Mouse (Mus musculus): ENCODE data around the gene Trim10.

Gene Trim10

DNA sequence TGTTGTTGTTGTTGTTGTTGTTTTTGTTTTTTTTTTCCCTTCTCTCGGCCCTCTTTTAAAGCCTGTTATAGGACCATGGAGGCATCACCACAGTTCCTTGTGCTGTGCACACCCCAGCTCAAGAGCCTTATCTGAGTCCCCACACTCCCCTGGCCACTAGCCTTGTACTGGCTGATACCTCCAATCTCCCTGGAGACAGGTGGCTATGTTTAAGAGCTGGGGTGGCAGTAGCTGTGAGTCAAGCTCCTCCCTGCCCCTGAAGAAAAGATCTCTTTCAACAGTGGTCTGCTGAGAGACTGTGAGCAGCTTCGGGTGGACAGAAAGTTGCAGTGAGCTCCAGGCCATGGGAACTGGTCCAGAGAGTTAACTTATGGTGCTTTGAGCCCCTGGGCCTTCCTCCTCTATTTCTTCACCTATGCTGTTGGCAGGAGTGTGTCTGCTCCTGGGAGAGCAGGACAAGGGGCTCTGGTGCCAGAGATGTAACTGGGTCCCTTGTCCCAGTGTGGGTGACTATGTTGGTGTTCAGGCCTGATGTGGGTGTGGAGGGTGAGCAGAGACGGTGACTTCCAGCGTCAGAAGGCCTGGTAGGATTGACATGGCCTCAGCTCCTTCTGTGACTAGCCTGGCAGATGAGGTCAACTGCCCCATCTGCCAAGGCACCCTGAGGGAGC, at the start of gene Trim10:
Gene Trim10, plus strand, starts transcription at position 291 of the 671 bp plus-strand sequence.
- no peak for DNase-seq (ENCODE audit: low spot score in 2 of 2)

DNA sequence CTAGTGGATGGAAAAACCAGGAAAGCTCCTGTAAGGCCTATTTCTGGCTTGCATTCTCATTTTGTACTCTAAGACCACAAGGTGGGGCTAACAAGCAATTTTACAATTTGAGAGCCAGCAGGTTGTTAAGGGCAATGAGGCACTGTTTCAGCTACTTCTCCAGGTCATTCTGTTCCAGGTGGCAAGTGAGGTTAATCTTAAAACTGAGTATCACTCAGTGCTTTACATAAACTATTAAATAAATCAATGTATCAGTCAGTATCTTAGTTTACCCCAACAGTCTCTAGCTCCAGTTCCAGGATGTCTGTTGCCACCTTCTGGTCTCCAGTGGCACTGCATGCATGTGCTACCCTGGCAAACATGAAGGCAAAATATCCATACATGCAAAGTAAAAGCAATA, 45.4 kb upstream of the Trim10 start:
- peak; percentile 40 to 56 for DNase-seq (ENCODE audit: low spot score in 2 of 2)

DNA sequence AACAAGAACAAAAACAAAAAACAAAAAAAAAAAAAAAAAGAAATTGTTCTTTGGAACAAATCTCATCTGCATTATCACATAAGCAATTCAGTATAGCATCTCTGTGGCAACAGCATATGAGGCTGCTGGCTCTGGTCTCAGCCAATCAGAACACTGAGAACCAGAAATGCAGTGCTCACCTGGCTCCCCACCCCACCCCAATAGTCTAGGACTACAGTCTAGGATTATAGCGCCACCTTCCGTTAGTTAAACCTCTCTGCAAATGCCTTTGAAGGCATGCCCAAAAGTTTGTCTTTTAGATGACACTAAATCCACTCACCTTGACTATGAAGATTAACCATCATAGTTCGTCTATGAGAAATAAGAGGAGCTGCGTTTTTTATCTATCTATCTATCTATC, 43.8 kb upstream of the Trim10 start:
- DNase-seq (ENCODE audit: low spot score in 2 of 2): peak; percentile 20 to 53

DNA sequence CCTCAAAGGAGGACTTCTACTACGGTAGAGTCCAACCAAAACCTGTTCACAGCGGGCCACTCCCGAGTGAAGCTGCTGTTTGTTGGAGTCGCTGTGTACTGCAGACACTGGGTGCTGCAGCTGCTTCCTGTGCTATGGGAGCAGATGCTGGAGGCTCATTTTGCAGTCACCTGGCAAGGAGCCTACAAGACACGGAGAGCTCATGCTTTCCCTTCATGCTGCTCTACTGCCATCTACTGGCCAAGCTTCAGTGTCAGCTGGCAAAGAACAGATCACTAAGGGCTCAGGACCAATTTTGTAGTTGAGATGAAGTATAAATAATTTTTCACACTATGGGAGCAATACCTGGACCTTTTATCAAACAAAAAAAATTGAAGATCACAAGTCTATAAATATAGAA, 43.4 kb upstream of the Trim10 start:
- DNase-seq (ENCODE audit: low spot score in 2 of 2): peak; percentile 62 to 77

DNA sequence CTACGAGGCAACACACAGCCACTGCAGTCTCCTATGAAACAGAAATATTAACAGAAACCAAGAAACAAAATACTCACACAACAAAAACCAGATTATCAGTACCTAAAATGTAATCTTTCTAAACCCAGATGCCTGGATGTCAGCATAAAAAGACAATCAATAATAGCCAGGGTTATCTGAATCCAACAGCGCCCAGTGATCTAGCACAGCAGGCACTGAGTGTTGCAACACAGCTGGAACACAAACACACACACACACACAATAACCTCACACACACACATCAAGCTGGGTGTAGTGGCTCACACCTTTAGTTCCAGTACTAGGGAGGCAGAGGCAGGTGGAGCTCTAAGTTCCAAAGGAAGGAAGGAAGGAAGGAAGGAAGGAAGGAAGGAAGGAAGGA, 40.9 kb upstream of the Trim10 start:
- DNase-seq (ENCODE audit: low spot score in 2 of 2): no peak

DNA sequence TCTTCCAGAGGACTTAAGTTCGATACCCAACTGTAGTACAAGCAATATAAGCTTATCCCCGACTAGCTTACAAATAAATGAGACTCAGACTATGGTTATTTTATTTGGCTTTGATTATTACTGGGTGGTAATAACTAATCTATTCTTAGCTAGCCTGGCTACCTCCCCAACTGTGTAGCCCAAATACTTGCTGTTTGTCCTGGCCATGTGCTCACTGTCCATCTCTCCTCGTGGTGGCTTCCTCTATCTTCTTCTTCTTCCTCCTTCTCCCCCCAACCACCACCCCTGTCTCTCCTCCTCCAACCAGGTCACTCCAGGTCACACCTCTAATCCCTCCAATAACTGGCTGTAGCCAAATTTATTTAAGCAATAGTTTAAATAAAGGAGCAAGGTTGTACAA, 38.9 kb upstream of the Trim10 start:
- no peak for DNase-seq (ENCODE audit: low spot score in 2 of 2)

DNA sequence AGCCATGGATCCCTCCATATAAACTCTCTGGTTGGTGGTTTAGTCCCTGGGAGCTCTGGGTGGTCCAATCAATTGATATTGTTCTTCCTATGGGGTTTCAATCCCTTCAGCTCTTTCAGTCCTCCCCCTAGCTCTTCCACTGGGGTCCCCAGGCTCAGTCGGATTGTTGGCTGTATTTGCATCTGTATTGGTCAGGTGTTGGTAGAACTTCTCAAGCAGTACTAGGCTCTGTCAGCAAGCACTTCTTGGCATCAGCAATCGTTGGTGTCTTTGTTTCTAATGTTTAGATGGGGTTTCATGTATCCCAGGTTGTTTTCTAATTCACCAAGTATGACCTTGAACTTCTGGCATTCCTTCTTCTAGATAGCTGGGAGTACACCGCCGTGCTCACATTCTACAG, 36.7 kb upstream of the Trim10 start:
- DNase-seq (ENCODE audit: low spot score in 2 of 2): no peak

DNA sequence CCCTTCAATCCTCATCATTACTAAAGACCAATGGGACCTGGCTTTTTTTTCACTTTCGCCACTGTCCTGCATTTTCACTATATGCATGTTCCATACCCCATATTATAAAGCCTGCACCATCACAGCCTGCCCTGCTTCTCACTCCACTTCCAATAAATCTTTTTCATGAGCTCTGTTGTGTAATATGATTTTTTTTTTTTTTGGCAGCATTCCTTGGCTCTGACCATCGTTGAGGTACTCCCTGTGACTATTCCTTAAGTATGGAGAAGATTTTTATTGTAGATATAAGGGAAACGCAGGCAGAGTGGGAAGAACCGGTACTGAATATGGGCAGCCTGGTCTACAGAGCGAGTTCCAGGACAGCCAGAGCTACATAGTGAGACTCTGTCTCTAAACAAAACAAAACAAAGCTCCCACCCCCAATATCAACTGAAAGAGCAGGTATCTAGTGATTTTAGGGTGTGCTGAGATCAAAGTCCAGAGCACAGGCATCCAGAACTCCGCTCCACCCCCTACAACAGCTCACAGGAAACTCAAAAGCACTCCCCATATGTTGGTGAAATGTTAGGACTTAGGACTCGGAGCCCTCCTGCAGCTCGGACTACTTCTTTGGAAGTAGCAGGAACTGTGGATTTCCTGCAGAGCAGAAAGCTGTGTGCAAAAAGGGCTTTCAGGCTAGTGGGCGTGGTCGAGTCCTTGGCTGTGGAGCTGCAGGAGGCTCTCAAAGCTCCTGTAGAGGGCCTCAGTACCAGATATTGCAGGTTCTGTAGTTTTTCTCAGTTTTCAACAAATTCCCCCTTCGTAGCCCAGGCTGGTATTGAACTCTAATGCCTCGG, 33.6 kb upstream of the Trim10 start:
- DNase-seq (ENCODE audit: low spot score in 2 of 2): peak; percentile 33 to 60

DNA sequence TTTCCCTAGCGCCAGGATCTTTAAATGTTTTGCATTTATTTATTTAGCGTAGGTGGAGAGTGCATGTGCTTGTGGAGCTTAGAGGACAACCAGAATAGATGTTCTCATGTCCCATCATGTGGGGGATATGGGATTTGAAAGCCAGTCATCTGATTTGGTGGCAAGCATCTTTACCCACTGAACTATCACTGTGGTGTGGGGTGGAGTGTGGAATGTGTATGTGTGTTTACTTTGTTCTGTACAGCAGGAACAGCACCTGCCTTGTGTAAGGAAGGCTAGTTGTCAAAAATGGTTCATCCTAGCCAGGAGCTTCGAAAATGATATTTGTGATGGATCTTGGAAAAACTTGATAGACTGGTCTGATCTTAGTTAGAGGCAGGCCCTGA, 33.0 kb upstream of the Trim10 start:
- DNase-seq (ENCODE audit: low spot score in 2 of 2): peak in 1 of 2 experiments; percentile 7

DNA sequence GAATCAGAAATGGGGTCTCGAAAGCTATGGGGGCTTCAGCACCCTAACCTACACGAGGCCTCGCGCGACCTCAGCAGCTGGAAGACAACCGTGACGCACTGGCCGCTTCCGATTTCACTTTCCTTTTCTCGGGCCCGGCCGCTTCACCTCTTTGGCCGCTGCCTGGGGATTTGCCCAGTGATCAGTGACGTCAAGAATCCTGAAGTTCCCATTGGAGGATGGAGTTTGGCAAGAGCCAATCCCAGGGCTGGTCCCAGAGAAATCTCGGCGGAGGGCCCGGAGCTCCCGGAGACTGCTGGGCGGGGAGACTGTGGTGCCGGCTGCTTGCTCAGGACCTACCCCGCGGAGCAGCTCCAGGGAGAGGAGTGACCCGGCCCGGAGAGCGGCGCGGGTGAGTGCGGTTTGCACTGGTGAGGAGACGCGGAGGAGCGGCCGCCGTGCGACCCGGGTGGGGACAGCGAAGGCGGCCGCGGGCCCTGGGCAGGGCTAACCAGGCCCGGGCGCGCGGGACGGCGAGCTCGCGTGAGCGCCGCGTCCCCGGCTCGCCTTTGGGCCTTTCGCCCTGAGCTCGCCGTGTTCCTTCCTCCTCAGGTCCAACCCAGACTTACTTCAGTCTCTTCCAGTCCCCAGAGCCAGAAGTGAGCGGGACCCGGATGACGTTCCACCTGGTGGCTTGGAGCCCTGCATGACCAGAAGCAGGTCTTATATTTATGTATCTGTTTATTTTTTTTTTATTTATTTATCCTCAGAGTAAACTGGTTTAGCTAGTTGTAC, 32.3 kb upstream of the Trim10 start, which contains the start of gene Trim26:
Gene Trim26, plus strand, starts transcription at position 261 of the 774 bp plus-strand sequence.
- DNase-seq (ENCODE audit: low spot score in 2 of 2): peak; percentile 99

DNA sequence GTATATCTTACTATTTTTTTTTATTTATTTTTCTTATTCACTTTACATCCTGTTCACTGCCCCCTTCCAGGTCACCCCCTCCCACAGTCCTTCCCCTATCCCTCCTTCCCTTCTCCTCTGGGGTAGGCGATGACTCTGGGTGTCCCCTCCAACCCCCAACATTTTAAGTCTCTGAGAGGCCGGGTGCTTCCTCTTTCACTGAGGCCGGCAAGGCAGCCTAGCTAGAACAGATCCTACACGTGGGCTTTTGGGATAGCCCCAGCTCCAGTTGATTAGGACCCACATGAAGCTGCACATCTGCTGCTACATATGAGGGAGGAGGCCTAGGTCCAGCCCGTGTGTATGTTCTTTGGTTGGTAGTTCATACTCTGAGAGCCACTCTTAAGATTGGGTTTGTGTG, 30.4 kb upstream of the Trim10 start:
- DNase-seq (ENCODE audit: low spot score in 2 of 2): no peak

DNA sequence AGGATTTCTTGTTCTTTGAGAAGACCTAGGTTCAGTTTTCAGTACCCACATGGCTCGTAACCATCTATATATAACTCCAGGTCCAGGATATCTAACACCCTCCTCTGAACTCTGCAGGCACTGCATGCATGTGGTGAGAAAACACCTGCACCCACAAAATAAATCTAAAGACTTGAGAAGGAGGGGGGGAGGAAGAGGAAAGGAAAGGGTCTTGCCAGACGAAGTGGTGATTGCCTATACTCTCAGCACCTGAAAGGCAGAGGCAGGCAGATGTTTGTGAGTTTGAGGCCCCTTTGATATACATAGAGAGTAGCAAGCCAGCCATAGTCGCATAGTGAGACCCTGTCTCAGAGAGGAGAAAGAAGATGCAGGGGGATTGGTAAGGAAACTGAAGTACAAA, 29.4 kb upstream of the Trim10 start:
- DNase-seq (ENCODE audit: low spot score in 2 of 2): no peak

DNA sequence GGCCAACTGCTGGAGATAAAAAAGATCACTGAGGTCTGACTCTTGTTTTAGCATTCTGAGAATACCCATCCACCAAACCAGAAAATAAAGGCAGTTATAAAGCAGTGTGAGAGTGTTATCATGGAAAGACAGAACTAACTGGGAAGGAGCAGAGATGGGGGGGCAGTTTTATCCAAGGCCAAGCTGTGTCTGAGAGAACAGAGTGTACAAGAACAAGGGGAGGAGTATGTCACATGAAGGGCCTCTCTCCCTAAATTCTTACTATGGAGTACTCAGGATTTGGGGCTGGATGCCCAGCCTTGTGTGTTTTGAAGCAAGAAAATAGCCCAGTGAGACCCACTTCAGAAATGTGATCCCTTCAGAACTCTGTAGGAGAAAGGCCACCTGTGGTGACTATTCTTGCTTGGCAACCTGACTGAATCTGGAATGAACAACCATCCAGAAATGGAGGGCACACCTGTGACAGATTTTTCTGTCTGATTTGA, 28.4 kb upstream of the Trim10 start:
- DNase-seq (ENCODE audit: low spot score in 2 of 2): no peak

DNA sequence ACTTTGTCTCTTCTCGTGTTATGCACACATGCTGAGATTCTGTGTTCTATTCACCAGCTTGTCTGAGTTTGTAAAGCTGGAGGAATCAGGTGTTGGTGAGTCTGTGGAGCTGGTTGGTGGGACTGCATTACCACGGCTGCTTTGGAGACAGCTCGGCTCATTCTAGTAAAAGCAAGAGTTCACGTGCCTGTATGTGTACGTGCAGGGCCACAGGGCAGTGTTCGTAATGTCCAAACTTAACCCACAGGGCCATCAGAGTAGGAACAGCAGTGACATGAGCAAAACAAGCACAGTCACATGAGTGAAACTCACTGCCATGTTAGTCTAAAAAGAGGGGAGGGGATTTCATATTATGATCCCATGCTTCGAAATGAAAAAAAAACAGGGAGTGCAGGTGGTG, 25.7 kb upstream of the Trim10 start:
- no peak for DNase-seq (ENCODE audit: low spot score in 2 of 2)

DNA sequence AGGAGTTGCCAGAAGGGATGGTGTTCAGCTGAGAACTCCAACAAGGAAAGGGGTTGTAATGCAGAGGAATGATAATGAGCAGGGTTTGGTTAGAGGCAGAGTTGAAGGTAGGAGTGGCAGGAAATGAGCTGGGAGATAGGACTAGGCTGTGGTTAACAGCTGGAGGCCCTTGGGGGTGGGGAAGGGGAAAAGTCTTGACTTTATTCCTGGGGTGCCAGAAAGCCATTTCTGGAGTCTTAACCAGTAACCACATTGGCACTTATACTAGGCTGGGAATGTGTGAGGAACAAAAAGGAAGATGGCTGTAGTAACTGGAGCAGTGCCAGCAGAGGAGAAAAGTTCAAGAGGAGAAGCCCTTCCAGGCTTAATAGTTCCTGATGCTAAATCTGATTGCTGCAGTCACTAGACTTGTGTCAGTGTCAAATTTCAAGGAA, 25.1 kb upstream of the Trim10 start:
- DNase-seq (ENCODE audit: low spot score in 2 of 2): no peak

DNA sequence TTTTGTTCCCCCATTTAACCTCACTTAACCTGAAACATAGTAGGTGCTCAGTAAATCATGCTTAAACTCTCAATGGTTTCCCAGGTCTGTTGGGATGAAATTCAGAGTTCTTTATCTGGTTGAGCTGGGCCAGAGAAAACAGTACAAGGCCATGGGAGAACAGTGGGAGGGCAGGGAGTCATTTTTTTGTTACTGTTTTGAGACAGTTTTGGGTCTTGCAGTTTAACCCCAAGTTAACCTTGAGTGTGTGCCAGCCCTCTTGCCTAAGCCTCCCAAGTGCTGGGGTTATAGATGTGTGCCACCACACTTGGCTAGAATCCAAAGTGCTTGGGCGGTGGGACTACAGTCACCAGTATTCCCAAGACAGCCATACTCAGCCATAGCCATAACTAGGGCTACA, 24.6 kb upstream of the Trim10 start:
- DNase-seq (ENCODE audit: low spot score in 2 of 2): no peak

DNA sequence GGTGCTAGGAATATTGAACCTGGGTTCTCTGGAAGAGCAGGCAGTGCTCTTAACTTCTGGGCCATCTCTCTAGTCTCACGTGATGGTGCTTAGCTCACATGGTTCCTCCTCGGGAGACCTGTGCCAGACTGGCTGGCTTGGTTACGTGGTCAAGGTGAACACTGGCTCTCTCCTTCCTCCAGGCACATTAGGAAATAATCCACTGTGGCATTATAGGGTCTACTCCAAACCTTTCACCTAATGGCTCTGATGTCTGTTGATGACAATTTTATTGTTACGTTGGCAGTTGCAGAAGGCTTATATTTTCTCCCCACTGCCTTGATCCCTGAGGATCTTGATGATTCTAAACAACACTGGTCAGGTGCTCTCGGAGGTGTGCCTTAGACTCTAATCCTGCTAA, 20.5 kb upstream of the Trim10 start:
- DNase-seq (ENCODE audit: low spot score in 2 of 2): no peak

DNA sequence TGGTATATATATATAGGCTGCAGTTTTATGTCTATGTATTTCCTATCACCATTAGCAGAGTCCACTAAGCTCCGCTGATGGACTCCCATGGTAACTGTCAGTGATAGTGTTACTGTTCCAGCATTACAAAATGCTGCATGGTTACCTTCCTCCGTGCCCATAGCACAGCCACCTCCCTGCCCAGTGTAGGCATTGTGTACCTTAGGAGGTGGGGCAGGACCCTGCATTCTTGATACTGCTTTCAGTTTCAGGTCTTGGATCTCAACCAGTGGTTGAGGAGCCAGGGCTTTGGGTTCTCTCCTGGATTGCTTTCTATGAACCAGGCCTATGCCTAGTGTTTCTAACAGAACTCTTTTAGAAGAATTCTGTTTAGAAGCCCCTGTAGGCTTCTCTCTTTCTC, 19.4 kb upstream of the Trim10 start:
- DNase-seq (ENCODE audit: low spot score in 2 of 2): no peak

DNA sequence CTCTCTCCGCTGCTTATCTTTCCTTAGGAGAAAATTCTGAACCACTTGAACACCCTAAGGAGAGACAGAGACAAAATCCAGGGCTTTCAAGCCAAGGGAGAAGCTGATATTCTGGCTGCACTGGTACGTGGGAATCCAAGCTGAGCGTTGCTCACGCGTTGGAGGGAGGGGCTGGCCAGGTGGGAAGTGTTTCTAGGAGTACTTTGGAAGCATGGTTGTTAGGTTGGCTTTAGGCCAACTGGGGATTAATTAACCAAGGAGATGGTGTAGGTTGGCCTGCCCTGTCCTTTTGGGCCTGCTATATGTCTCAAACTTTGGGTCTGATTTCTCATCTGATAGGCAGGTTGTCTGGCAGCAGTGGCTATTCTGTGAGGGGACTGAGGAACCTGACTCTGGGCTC, 18.2 kb upstream of the Trim10 start:
- DNase-seq (ENCODE audit: low spot score in 2 of 2): no peak

DNA sequence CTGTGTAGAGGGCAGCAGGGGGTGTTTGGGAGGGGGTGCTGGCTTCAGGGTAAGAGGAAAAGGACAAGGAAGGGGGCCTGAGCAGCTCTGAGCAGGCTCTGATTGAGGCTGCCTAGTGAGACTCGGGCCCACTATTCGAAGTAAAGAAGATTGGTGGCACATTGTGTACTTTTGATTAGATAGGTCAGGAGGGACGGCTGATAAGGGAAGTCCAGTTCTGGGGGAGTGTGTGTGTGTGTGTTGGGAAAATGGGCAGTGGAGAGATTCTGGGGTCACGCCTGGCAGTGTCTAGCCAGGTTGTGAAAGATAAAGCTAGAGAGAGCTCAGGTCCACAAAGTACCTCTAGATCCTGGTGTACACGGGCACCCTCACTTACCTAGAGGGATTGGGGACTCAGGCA, 17.7 kb upstream of the Trim10 start:
- no peak for DNase-seq (ENCODE audit: low spot score in 2 of 2)

DNA sequence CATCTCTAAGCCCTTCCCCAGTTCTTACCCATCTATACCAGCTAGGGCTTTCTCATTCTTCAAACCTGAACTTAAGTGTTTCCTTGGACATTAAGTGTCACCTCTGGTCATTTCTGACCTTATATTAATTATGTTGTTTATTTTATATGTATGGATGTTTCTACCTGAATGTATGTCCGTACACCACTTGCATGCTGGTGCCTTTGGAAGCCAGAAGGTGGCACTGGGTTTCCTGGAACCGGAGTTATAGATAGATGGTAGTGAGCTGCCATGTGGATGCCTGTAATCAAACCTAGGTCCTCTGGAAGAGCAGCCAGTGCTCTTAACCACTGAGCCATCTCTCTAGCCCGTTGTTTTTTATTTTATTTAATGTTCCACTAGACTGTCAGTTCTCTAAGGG, 13.9 kb upstream of the Trim10 start:
- no peak for DNase-seq (ENCODE audit: low spot score in 2 of 2)

DNA sequence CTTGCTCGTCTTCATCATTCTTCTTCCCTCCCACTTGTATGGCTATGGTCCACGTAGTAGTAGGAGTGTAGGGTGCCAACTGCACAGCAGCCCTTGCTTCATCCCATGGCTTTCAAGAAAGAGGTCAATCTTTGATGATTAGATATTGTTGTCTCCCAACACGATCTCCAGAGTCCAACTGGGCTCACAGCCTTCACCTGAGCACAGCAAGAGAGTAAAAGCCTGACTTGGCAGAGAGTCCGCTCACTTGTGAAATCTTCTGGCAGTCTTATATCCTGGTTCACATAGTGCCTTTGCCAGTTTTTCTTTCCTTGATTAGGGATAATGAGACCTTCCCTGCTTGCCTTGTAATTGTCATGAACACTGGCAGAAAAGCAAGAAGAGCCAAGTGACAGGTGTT, 13.1 kb upstream of the Trim10 start:
- no peak for DNase-seq (ENCODE audit: low spot score in 2 of 2)
